Mouse (Mus musculus): Measurements from ENCODE around the gene Gp5. TPM values are rescaled to one million over a fixed set of nuclear protein-coding genes. Genes with fewer than 3 reads are reported as not detected.

The Gp5 gene
- total and polyA plus RNA-seq, 3 experiments = 0.39 to 2.3 (median 1.5) TPM

- TF ChIP-seq CTCF (IDR thresholded peaks at IDR 0.05) (peak; percentile 77), EP300 (IDR thresholded peaks at IDR 0.05; ENCODE audit: insufficient read depth, low read depth, low read length) (no peak)
- peak; percentile 21 to 48 for DNase-seq
- Histone ChIP-seq H3K4me3 (no peak overlapping the region), H3K27ac (no peak overlapping the region), H3K4me1 (ENCODE audit: control insufficient read depth, insufficient read depth, low read length) (peaks cover 4% of the 10 kb centered on the region), H3K36me3 (ENCODE audit: control insufficient read depth, insufficient read depth, low read length) (no peaks in the 10 kb centered on the region), H3K79me2 (replicated peaks; ENCODE audit: control insufficient read depth, insufficient read depth, low read length) (no peaks in the 10 kb centered on the region), H3K9ac (ENCODE audit: low read depth, low read length) (no peak overlapping the region), H3K27me3 (ENCODE audit: control insufficient read depth, insufficient read depth, low read length) (peaks cover 4% of the 10 kb centered on the region; the same call in 1 of the 2 replicates)
- intact Hi-C loops (cut with DNase I) = no loop called here
- WGBS = 4% methylated on average over 15 of the region's 15 CpGs
These were observed 26.7 kb downstream of the Gp5 start for GRCm38 (mm10) chr16:30283743-30284337.

GRCm38 (mm10) chr16:30282844-30283495, 27.6 kb downstream of the Gp5 start, which contains the start of gene Lrrc15:
Lrrc15 (minus strand) TSS chr16:30283256.
- peaks cover 4% of the 10 kb centered on the region for H3K4me1 ChIP-seq (ENCODE audit: control insufficient read depth, insufficient read depth, low read length)
- intact Hi-C loops (cut with DNase I) = no loop called here
- no peak within 1 kb of the TSS for H3K9ac ChIP-seq (ENCODE audit: low read depth, low read length)
- H3K79me2 ChIP-seq (replicated peaks; ENCODE audit: control insufficient read depth, insufficient read depth, low read length) = no peaks in the 10 kb centered on the region
- peaks cover 4% of the 10 kb centered on the region; the same call in 1 of the 2 replicates for H3K27me3 ChIP-seq (ENCODE audit: control insufficient read depth, insufficient read depth, low read length)
- no peaks in the 10 kb centered on the region for H3K36me3 ChIP-seq (ENCODE audit: control insufficient read depth, insufficient read depth, low read length)
- no peak for TF ChIP-seq POLR2A (IDR thresholded peaks at IDR 0.05; ENCODE audit: insufficient read depth, low read depth, low read length)
- peak; percentile 42 for TF ChIP-seq CTCF (IDR thresholded peaks at IDR 0.05)
- H3K4me3 ChIP-seq = peak within 1 kb of the TSS; percentile 16; the same call in 1 of the 2 replicates
- H3K27ac ChIP-seq = no peak within 1 kb of the TSS
- no peak for DNase-seq
- 9% methylated on average over 34 of the region's 34 CpGs for WGBS

GRCm38 (mm10) chr16:30280676-30281297, 29.8 kb downstream of the Gp5 start:
- H3K9ac ChIP-seq (ENCODE audit: low read depth, low read length) = no peak overlapping the region
- TF ChIP-seq EP300 (IDR thresholded peaks at IDR 0.05; ENCODE audit: insufficient read depth, low read depth, low read length) (no peak), POLR2A (IDR thresholded peaks at IDR 0.05; ENCODE audit: insufficient read depth, low read depth, low read length) (no peak), CTCF (IDR thresholded peaks at IDR 0.05) (no peak)
- H3K4me1 ChIP-seq (ENCODE audit: control insufficient read depth, insufficient read depth, low read length) = peaks cover 4% of the 10 kb centered on the region
- no peak overlapping the region for H3K27ac ChIP-seq
- DNase-seq = no peak
- H3K27me3 ChIP-seq (ENCODE audit: control insufficient read depth, insufficient read depth, low read length) = peaks cover 4% of the 10 kb centered on the region; the same call in 1 of the 2 replicates
- 36% methylated on average over 4 of the region's 4 CpGs for WGBS
- H3K36me3 ChIP-seq (ENCODE audit: control insufficient read depth, insufficient read depth, low read length) = no peaks in the 10 kb centered on the region
- intact Hi-C loops (cut with DNase I) = no loop called here
- H3K4me3 ChIP-seq = no peak overlapping the region
- no peaks in the 10 kb centered on the region for H3K79me2 ChIP-seq (replicated peaks; ENCODE audit: control insufficient read depth, insufficient read depth, low read length)

- H3K9ac ChIP-seq (ENCODE audit: low read depth, low read length) = no peak overlapping the region
- no peak for TF ChIP-seq CTCF (IDR thresholded peaks at IDR 0.05)
- TF ChIP-seq POLR2A (IDR thresholded peaks at IDR 0.05; ENCODE audit: insufficient read depth, low read depth, low read length) = no peak
- TF ChIP-seq EP300 (IDR thresholded peaks at IDR 0.05; ENCODE audit: insufficient read depth, low read depth, low read length) = no peak
- H3K27ac ChIP-seq = no peak overlapping the region
- WGBS = 88% methylated on average over 11 of the region's 11 CpGs
- peaks cover 1% of the 10 kb centered on the region; the same call in 1 of the 2 replicates for H3K4me1 ChIP-seq (ENCODE audit: control insufficient read depth, insufficient read depth, low read length)
- no peaks in the 10 kb centered on the region for H3K79me2 ChIP-seq (replicated peaks; ENCODE audit: control insufficient read depth, insufficient read depth, low read length)
- peaks cover 2% of the 10 kb centered on the region; the same call in 1 of the 2 replicates for H3K27me3 ChIP-seq (ENCODE audit: control insufficient read depth, insufficient read depth, low read length)
- no peak for DNase-seq
- no peaks in the 10 kb centered on the region for H3K36me3 ChIP-seq (ENCODE audit: control insufficient read depth, insufficient read depth, low read length)
- H3K4me3 ChIP-seq = no peak overlapping the region
- intact Hi-C loops (cut with DNase I) = no loop called here
These were observed 32.2 kb downstream of the Gp5 start for GRCm38 (mm10) chr16:30278406-30278805.

GRCm38 (mm10) chr16:30275558-30276340, 34.8 kb downstream of the Gp5 start:
- no peak for TF ChIP-seq CTCF (IDR thresholded peaks at IDR 0.05)
- Histone ChIP-seq H3K4me3 (no peak overlapping the region), H3K36me3 (ENCODE audit: control insufficient read depth, insufficient read depth, low read length) (no peaks in the 10 kb centered on the region), H3K9ac (ENCODE audit: low read depth, low read length) (no peak overlapping the region), H3K79me2 (replicated peaks; ENCODE audit: control insufficient read depth, insufficient read depth, low read length) (no peaks in the 10 kb centered on the region), H3K27ac (no peak overlapping the region), H3K4me1 (ENCODE audit: control insufficient read depth, insufficient read depth, low read length) (no peaks in the 10 kb centered on the region), H3K27me3 (ENCODE audit: control insufficient read depth, insufficient read depth, low read length) (no peaks in the 10 kb centered on the region)
- 58% methylated on average over 15 of the region's 15 CpGs for WGBS
- no peak for DNase-seq
- intact Hi-C loops (cut with DNase I) = no loop called here
